Mouse (Mus musculus) midbrain, postnatal 0 days (tissue): ENCODE measurements around the gene Mmd2. TPM values are rescaled to one million over a fixed set of nuclear protein-coding genes. Genes with fewer than 3 reads are reported as not detected.

Experiments
- ATAC-seq: fragments of 200-750 bp; cut with Nextera tagmentation; 2 replicates; pipeline ENCODE4 v1.8.0; 2017; ENCODE audit warnings: moderate number of reproducible peaks, mild to moderate bottlenecking, moderate TSS enrichment, moderate library complexity; ENCODE audit not compliant: low FRiP score
- DNase-seq: peaks from one replicate; pipeline ENCODE4 v3.0.0-alpha.2; 2015; ENCODE audit warnings: low spot score
- H3K27ac ChIP-seq: fragments of 300-500 bp; sonication (generic); 2 replicates; pipeline ENCODE4 v1.5.1; 2014; ENCODE audit warnings: low read depth, mild to moderate bottlenecking, low read length, mixed read lengths
- H3K27me3 ChIP-seq: fragments of 300-500 bp; sonication (generic); 2 replicates; pipeline ENCODE4 v1.6.1; 2014; ENCODE audit warnings: low read length, control low read depth, mixed read lengths; ENCODE audit not compliant: insufficient read depth
- H3K36me3 ChIP-seq: fragments of 300-500 bp; sonication (generic); 2 replicates; pipeline ENCODE4 v1.6.1; 2014; ENCODE audit warnings: low read length, control low read depth, mixed read lengths; ENCODE audit not compliant: insufficient read depth
- H3K4me1 ChIP-seq: fragments of 300-500 bp; sonication (generic); 2 replicates; pipeline ENCODE4 v1.6.1; 2014; ENCODE audit warnings: mild to moderate bottlenecking, control low read depth, antibody characterized with exemption, low read length, mixed read lengths; ENCODE audit not compliant: insufficient read depth
- H3K4me2 ChIP-seq: fragments of 300-500 bp; sonication (generic); 2 replicates; pipeline ENCODE4 v1.6.1; 2014; ENCODE audit warnings: low read depth, mild to moderate bottlenecking, low read length, mixed read lengths; ENCODE audit not compliant: poor library complexity, severe bottlenecking
- H3K4me3 ChIP-seq: fragments of 300-500 bp; sonication (generic); 2 replicates; pipeline ENCODE4 v1.5.1; 2014; ENCODE audit warnings: low read depth, mild to moderate bottlenecking, low read length, moderate library complexity
- H3K9ac ChIP-seq: fragments of 300-500 bp; sonication (generic); replicated peaks from 2 replicates; pipeline ENCODE4 v1.6.1; 2014; ENCODE audit warnings: mild to moderate bottlenecking, low read length, moderate library complexity, mixed read lengths; ENCODE audit not compliant: poor library complexity, severe bottlenecking
- H3K9me3 ChIP-seq: fragments of 300-500 bp; sonication (generic); 2 replicates; pipeline ENCODE4 v1.6.1; 2016; ENCODE audit warnings: low read length, control low read depth
- CTCF ChIP-seq: IDR thresholded peaks from 2 replicates; pipeline ENCODE4 v1.5.1; 2016; ENCODE audit warnings: antibody characterized with exemption, mild to moderate bottlenecking
- WGBS: fragments of 180-500 bp; shearing (Covaris S2); extraction: QIAGEN DNeasy Blood & Tissue Kit; methylation state at CpG from one replicate; pipeline ENCODE4 v1.1.7; 2014; 5-methylcytosine and 5-hydroxymethylcytosine counted together
- polyA plus RNA-seq: library from polyadenylated mRNA; unstranded; fragments of >200 nt; fragmentation: Nextera tagmentation; extraction: Ambion mirVana; gene quantifications from 2 replicates; pipeline ENCODE4 v1.2.1, GENCODE M21; 2015
- total RNA-seq: library from RNA; depleted of rRNA; stranded (reverse); fragments of >200 nt; gene quantifications from 2 replicates; pipeline ENCODE4 v1.2.3, GENCODE M21; 2014

Mmd2 gene
- total and polyA plus RNA-seq, 2 experiments from 2014 or later, result 120 to 153 TPM

DNA sequence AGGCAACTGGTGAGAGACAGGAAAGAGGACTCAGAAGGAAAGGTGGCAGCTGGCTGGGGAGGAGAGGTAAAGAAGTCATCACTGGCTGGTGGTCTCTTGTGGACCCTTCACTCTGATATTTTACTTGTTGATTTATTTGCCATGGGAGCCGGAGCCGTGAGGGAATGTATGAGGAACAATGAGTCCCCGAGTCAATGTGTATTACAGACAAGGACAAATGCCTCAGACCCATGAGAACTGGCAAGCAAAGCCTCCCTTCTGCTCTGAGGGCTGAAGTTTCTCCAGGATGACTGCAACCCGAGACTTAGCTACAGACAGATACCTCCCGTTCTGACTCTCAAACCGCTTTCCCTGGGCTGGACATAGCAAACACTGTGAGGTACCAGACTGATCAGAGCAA is 7.7 kb upstream of the Mmd2 start:
- Histone ChIP-seq H3K4me3 (no peak overlapping the region), H3K36me3 (no peaks in the 10 kb centered on the region), H3K4me2 (no peak overlapping the region), H3K9me3 (no peaks in the 10 kb centered on the region), H3K27ac (no peak overlapping the region), H3K27me3 (no peaks in the 10 kb centered on the region), H3K4me1 (peaks cover 3% of the 10 kb centered on the region; the same call in 1 of the 2 replicates), H3K9ac (no peak overlapping the region)
- WGBS, result 70% methylated on average over 6 of the region's 6 CpGs
- TF ChIP-seq CTCF, result no peak
- ATAC-seq, result no peak
- no peak for DNase-seq

DNA sequence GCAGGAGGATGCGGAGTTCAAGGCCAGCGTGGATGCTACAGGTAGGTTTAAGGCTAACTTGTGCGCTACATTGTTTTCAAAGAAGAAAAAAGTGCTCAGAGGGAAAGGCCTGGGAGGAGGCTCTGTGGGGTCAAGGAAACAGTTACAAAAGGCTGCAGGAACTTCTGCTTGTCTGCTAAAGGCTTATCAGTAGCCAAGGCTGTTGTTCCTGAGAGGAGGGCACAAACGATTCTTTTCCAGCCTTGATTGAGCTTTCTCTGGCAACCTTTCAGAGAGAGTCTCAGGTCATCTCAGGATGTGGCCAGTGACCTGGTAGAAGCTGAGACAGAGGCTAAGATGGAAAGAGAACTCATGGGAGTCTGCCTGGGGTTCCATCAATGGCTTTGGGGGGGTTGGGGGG is 7.0 kb upstream of the Mmd2 start:
- Histone ChIP-seq H3K9me3 (no peaks in the 10 kb centered on the region), H3K4me3 (no peak overlapping the region), H3K27me3 (no peaks in the 10 kb centered on the region), H3K9ac (no peak overlapping the region), H3K36me3 (no peaks in the 10 kb centered on the region), H3K4me1 (peaks cover 3% of the 10 kb centered on the region; the same call in 1 of the 2 replicates), H3K4me2 (no peak overlapping the region), H3K27ac (no peak overlapping the region)
- no peak for TF ChIP-seq CTCF
- no peak for DNase-seq
- 86% methylated on average over 4 of the region's 4 CpGs for WGBS
- ATAC-seq, result no peak

DNA sequence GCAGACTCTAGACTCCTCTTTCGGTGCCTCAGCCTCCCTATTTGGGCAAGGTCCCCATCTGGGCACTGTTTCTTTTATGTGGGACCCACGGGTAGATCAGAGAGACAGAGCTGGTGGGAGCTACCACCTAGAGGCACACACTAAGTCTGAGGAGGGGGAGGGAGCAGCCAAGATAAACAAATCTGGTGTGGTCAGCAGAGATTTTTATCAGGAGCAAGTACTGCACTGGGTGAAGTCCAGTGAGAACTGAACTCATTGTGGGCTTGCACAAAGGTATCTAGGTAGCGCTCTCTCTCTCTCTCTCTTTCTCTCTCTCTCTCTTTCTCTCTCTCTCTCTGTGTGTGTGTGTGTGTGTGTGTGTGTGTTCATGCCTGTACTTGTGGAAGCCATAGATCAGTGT is 5.9 kb upstream of the Mmd2 start:
- H3K9me3 ChIP-seq, result no peaks in the 10 kb centered on the region
- no peaks in the 10 kb centered on the region for H3K27me3 ChIP-seq
- H3K4me3 ChIP-seq, result no peak overlapping the region
- ATAC-seq (no peak), DNase-seq (no peak)
- H3K36me3 ChIP-seq, result no peaks in the 10 kb centered on the region
- no peak for TF ChIP-seq CTCF
- H3K9ac ChIP-seq, result no peak overlapping the region
- no peak overlapping the region for H3K4me2 ChIP-seq
- H3K27ac ChIP-seq, result no peak overlapping the region
- 68% methylated on average over 3 of the region's 3 CpGs for WGBS
- peaks cover 3% of the 10 kb centered on the region; the same call in 1 of the 2 replicates for H3K4me1 ChIP-seq

DNA sequence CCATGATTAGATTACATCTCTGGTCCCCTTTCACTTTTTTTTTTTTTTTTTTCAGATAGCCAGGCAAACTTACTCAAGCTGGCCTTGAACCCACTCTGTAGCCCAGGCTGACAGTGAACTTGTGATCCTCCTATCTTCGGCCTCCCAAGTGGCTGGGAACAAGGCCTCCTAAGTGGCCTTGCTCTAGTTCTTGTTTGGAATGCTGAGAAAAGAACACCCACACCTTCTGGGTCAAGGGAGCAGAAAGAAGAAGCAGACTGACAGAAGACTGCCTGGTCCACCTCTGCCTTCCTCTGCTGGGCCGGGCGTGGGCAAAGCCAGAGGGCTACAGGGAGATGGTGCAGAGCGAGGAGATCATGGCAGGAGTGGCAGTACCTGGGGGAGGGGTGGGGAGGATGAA is 1.8 kb upstream of the Mmd2 start:
- Histone ChIP-seq H3K4me1 (peaks cover 3% of the 10 kb centered on the region; the same call in 1 of the 2 replicates), H3K4me3 (no peak overlapping the region)
- WGBS, result 94% methylated on average over 4 of the region's 4 CpGs

DNA sequence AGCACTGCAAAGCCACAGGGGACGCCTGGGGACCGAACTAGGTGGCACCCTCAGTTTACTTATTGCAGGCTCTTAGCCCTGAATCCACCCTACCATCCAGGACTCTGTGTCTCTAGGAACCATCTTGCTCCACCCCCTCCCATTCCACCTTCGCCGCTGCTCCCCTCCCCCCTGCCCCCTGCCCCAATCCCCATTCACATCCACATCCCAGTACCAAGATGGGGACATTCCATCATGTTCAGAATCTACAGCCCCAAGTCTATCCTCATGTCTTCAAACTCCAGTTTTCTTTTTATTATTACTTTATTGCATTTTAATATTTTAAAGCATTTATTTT is 357 bp upstream of the Mmd2 start:
- no peaks in the 10 kb centered on the region for H3K27me3 ChIP-seq
- no peaks in the 10 kb centered on the region for H3K9me3 ChIP-seq
- peak overlapping the region; percentile 57 for H3K9ac ChIP-seq
- H3K27ac ChIP-seq, result peak overlapping the region; percentile 69
- peaks cover 3% of the 10 kb centered on the region; the same call in 1 of the 2 replicates for H3K4me1 ChIP-seq
- ATAC-seq (peak; percentile 67; the same call in 1 of the 2 replicates), DNase-seq (no peak)
- TF ChIP-seq CTCF, result no peak
- peak overlapping the region; percentile 62 for H3K4me3 ChIP-seq
- 10% methylated on average over 4 of the region's 4 CpGs for WGBS
- H3K4me2 ChIP-seq, result peak overlapping the region; percentile 82
- no peaks in the 10 kb centered on the region for H3K36me3 ChIP-seq

More for the DNA sequence above, 1.8 kb upstream of the Mmd2 start:
- H3K9me3 ChIP-seq, result no peaks in the 10 kb centered on the region
- no peak for DNase-seq
- H3K27ac ChIP-seq, result no peak overlapping the region
- no peak for TF ChIP-seq CTCF
- H3K4me2 ChIP-seq, result no peak overlapping the region
- no peak overlapping the region for H3K9ac ChIP-seq
- no peak for ATAC-seq
- H3K36me3 ChIP-seq, result no peaks in the 10 kb centered on the region
- no peaks in the 10 kb centered on the region for H3K27me3 ChIP-seq

DNA sequence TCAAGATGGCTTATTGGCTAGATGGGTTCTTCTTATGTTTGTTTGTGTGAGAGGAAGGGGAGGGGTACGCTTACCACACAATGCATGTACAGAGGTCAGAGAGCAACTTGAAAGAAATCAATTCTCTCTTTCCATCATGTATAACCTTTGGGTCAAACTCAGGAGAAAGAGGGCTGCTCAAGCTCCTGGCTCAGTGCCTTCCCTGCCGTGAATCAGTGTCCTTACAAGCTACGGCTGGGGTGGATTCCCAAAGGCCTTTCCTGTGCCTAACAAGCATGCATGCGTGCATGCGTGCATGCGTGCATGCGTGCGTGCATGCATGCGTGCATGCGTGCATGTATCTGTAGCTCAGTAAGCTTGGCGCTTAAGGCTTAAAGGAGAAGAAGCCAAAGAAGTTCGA is 3.3 kb downstream of the Mmd2 start:
- TF ChIP-seq CTCF, result no peak
- Histone ChIP-seq H3K9me3 (no peaks in the 10 kb centered on the region), H3K36me3 (no peaks in the 10 kb centered on the region), H3K27me3 (no peaks in the 10 kb centered on the region), H3K27ac (no peak overlapping the region), H3K4me1 (no peaks in the 10 kb centered on the region), H3K4me3 (no peak overlapping the region), H3K4me2 (peak overlapping the region; percentile 12; the same call in 1 of the 2 replicates), H3K9ac (no peak overlapping the region)
- ATAC-seq (no peak), DNase-seq (no peak)
- 92% methylated on average over 12 of the region's 12 CpGs for WGBS
